Mouse (Mus musculus) neural tube, embryonic 10.5 days (tissue): ENCODE results near the gene Csta1.
"Not testable (repeated sequence)": the region's sequence is repeated elsewhere in the genome, so short reads cannot be mapped to it uniquely, and the experiment has no call there.

Experiments used
- DNase-seq: peaks from one replicate; pipeline ENCODE4 v3.0.0-alpha.2; 2017; ENCODE audit warnings: low spot score; ENCODE audit errors: extremely low spot score

Gene Csta1

GRCm38 (mm10) chr16:36131141-36131540, at the start of gene Csta1:
Gene Csta1, minus strand, starts transcription at chr16:36131241.
- no peak for DNase-seq

DNA sequence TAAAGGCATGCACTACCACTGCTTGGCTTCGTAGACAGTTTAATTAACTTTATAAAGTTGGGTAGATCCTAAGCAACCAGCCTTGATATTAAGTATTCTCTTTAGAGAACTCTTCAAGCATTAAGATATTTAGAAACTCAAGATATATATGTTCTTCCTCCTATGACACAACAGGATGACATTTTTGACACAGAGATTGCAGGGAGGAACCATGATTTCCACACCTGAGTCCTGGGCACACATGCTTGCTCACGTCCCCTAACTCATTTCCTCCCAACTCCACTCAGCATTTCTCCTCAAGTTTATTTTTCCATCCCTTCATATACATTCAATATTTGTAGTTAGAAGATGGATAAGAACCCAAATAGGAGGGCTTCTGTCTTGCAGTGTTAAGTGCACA, 48.9 kb upstream of the Csta1 start:
- DNase-seq, result no peak

DNA sequence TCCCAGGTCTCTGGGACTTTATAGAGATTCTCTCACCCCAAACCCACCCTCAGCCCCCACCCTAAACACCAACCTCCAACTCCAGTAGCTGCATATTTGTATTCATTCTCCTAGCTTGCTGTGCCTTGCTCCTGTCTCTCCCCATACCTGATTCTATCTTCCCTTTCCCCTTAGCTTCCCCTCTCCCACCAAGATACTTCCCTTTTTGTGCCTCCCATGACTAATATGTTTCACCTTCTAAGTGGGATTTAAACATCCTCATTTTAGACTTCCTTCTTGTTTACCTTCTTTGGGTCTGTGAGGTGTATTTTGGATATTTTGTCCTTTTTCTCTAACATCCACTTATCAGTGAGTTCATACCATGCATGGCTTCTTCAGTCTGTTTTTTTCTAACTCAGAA, 45.1 kb upstream of the Csta1 start:
- no peak for DNase-seq

DNA sequence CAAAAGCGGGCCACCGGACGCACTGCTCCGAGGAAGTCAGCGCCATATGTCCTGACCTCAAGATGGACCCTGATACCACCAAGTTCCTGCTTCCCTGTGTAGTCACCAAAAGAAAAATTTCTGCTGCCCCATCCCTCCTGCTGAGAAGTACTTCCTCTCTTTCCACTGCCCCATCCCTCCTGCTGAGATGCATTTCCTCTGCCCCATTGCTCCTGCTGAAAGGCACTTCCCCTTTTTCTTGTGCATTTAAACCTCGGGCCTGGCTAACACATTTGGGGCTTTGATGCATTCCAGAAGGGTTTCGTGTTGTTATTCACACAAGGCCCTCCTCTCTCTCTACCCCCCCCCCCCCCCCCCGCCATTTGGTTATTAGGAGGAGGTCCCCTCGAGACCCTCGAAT, 36.8 kb upstream of the Csta1 start:
- DNase-seq, result not testable (repeated sequence)

DNA sequence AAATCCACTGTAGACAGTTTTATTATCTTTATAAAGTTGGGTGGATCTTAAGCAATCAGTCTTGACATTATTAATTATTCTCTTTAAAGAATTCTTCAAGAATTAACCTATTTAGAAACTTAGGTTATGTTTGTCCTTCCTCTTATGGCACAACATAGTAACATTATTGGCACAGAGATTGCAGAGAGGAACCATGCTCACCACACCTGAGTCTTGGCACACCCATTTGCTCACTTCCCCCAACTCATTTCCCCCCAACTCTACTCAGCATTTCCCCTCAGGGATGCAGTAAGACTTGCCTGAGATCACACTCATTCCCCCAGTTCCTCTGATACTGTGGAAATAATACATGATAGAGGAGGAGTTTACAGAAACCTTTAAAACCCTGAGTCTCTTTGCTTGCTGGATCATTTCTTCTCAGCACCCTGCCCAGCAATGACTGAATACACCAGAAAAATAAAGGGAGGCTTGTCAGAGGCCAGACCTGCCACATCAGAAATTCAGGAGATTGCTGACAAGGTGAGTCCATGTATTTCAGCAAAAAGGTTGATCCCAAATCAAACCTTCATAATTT, 25.4 kb upstream of the Csta1 start, which contains the start of gene Stfa2l1:
Gene Stfa2l1, plus strand, starts transcription at position 410 of the 574 bp plus-strand sequence.
- DNase-seq, result no peak

DNA sequence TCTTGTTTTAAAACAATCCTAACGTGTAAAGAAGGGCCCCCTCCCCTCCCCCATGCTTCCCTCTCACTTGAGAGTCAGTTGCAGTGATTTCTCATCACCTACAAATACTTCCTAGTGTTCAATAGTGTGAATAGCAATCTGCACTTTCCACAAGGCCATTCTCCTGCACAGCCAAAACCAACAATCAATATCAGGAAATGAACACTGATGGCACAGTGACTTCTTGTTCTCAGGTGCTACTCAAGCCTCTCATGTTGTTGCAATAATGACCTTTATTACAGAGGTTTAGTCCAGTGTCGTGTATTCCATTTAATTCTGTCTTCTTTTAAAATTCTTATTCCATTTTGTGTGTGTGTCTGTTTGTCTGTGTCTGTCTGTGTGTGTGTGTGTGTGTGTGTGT, 7.2 kb upstream of the Csta1 start:
- DNase-seq, result no peak

DNA sequence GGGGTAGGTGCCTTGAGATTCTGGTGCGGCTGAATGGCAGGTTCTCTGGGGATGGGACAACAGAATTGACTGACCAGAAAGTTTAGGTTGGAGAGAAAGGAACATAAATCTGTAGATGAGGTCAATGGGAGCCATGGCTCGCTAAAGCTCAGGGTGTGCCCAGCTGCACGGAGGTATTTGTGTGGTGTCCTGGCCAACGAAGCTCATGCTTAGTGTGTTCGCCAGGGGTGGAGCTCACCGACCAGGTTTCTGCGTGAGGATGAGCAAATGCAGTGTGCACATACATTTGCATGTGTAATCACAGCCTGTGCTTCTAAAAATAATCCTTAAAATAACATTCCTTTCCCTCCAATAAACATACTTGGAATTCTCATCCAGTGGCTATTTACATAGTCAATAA, 2.9 kb downstream of the Csta1 start:
- DNase-seq, result no peak

DNA sequence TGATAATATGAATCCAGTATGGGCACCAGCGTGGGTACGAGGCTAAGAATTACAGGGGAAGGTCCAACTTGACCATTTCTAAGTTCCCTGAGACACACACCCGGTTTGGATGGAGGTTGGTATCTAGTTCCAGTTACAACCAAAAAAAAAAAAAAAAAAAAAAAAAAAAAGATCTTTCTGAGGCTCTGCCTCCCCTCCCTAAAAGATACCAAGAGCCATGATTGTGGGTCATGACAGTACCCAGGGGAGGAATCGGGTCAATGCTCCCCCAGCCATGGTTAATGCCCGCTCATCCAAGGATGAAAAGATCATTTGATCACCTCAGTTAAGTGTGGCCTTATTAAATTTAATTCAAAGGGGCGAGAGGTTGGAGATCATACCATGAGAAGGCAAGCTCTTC, 15.3 kb downstream of the Csta1 start:
- DNase-seq, result not testable (repeated sequence)

GRCm38 (mm10) chr16:36111486-36111885, 19.6 kb downstream of the Csta1 start:
- not testable (repeated sequence) for DNase-seq

- no peak for DNase-seq
Observed at GRCm38 (mm10) chr16:36102211-36102610, 28.8 kb downstream of the Csta1 start.

- no peak for DNase-seq
Observed at GRCm38 (mm10) chr16:36101526-36101925, 29.5 kb downstream of the Csta1 start.

GRCm38 (mm10) chr16:36097813-36098499, 33.1 kb downstream of the Csta1 start:
- DNase-seq, result not testable (repeated sequence)

DNA sequence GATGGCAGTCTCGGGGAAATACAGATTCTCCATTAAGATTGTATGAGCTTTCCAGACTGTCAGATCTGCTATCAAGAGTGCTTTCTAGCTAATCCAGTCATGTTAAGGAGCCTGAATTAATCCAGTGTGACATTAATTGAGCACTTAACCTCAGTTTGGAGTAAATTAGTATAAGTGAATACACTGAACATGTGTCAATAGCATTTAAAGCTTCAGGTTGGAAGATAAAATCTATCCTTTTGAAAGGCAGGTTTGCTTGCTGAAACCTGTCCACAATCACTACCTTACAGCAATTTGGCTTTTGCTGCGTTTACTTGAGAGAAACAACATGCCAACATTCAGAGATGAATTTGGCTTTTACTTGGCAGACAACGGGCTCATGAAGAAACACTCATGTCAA, 37.0 kb downstream of the Csta1 start:
- DNase-seq, result no peak

- no peak for DNase-seq
Observed at GRCm38 (mm10) chr16:36090785-36091509, 40.1 kb downstream of the Csta1 start.

DNA sequence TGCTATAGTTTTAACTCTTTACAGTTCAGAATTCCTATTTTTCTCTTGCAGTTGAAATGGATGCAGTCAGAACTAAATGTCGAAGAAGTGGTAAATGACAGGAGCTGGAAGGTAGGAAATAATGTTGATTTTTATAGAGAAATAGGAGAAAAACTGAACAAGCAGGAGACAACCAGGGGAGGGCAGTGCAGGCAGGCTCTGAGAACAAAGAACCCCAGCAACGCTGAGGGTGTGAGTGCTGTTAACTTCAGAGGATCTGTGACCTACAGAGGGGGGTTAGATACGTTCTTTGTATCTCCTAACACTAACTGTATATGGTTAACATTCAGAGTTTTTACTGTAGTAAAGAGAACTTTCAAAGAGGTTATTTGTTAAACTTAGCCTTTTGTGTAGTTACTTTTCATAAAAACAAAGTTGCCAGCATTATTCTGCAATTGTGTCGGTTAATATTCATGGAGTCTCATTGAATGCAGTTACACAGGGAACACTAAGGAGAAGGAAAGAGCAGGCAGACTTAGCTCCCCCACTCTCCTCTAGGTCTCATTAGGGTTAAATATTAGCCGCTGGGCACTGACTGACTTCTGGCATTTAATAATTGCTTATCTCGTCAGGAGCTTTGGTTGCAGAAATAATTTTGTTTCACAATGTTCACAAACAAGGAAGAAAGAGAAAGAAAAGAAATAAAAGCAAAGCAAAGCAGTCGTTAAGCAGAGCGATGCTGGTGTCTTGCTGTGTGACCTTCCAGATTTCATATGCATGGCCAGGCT, 41.0 kb downstream of the Csta1 start:
- no peak for DNase-seq

DNA sequence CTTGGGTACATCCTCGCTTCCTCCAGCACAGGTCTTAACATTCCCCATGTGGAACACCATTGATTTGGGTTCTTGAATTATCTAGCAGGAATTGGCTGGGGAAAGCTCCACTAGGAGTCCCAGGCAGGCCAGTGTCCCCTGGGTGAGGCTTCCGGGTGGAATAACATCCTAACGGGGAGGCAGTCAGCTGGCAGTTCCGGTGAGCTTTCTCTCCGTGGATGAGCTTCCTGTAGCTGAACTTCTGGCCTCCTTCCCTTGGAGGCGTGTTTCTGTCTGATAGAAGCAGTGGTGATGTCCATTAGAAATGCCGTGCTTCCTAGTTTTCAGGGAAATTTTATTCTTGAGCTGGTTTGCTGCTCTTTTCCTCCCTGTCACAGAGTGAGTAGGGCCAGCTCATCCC, 42.0 kb downstream of the Csta1 start:
- no peak for DNase-seq

GRCm38 (mm10) chr16:36087846-36088245, 43.2 kb downstream of the Csta1 start:
- DNase-seq, result no peak

DNA sequence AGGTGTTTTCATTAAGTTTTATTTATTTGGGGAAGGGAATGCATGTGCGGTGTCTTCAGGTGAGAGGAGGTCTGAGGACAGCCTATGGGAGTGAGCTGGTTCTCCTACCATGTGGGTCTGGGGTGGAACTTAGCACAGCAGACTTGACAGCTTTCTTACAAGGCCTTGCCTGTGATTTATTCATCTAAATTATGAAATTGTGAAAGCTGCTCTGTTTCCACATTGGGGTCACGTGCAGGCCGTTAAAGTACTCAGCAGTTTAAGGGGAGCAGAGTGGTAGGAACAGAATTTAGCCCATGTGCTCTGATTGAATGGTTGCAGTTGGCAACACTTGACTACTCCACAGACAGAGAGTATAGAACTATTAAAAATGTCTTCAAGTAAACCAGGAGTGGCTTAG, 51.1 kb downstream of the Csta1 start:
- DNase-seq, result no peak

DNA sequence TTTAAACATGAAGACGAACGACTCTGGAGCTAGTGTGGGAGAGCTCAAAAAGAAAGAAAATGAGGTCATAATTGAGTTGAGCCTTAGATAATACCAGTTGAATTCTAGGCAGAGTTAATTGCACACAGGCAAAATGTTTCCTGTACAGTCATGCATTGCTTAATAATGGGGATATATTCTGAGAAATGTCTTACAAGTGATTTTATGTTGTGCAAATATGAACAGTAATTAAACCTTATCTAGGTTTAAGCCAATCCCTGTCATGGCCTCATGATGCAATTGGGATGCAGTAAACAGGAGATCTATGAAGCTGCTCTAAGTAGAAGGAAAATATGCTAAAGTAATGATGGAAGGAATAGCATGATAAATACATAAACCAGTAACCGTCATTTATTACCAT, 56.3 kb downstream of the Csta1 start:
- no peak for DNase-seq

- DNase-seq, result no peak
Observed at GRCm38 (mm10) chr16:36072410-36073011, 58.5 kb downstream of the Csta1 start.
